Mouse (Mus musculus) spleen, adult 2 months (tissue): ENCODE measurements around the gene Ttc39d.

ENCODE experiments used
- CTCF ChIP-seq: fragments of 200-500 bp; IDR thresholded peaks from 2 replicates; pipeline ENCODE4 v1.5.1; 2011; ENCODE audit warnings: mild to moderate bottlenecking, inconsistent platforms; ENCODE audit not compliant: insufficient read depth, insufficient read length, insufficient replicate concordance; ENCODE audit errors: extremely low read depth
- POLR2A ChIP-seq: fragments of 200-500 bp; IDR thresholded peaks from 2 replicates; pipeline ENCODE4 v1.6.1; 2011; ENCODE audit warnings: low read depth, low read length, inconsistent platforms

DNA sequence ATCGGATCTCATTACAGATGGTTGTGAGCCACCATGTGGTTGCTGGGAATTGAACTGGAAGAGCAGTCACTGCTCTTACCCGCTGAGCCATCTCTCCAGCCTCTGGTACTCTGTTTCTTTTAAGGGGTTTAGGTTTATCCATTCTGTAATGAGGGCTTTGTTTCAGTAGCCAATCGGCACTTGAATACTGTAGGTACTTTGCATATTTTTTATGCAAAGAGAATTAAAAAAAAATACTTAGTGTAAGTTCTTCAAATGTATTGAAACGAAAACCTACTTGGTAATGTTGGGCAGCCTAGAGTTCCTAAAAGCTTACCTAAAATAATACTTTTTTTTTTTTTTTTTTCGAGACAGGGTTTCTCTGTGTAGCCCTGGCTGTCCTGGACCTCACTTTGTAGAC is 30.2 kb downstream of the Ttc39d start:
- TF ChIP-seq POLR2A (no peak), CTCF (no peak)
